Mouse (Mus musculus) bone marrow, adult 2 months (tissue): ENCODE results near the gene Ppm1e.

Source experiments
- CTCF ChIP-seq: fragments of 200-500 bp; IDR thresholded peaks from 2 replicates; pipeline ENCODE4 v1.5.1; 2011; ENCODE audit warnings: low read length, control low read depth; ENCODE audit not compliant: control insufficient read depth, insufficient read depth
- POLR2A ChIP-seq: fragments of 200-500 bp; IDR thresholded peaks from 2 replicates; pipeline ENCODE4 v1.6.1; 2011; ENCODE audit warnings: low read depth, mild to moderate bottlenecking, control low read depth, low read length, borderline replicate concordance; ENCODE audit not compliant: control insufficient read depth

- TF ChIP-seq CTCF (no peak), POLR2A (no peak)
These were observed 5.1 kb downstream of the Ppm1e start for GRCm38 (mm10) chr11:87353646-87354170.
